Mouse (Mus musculus): Measurements from ENCODE around the gene Pcdh15.

Pcdh15 gene

GRCm38 (mm10) chr10:73098966-73099845, at the start of gene Pcdh15:
Pcdh15 (plus strand) TSS chr10:73099342.
- DNase-seq: no peak

- no peak for DNase-seq
These were observed 47.1 kb upstream of the Pcdh15 start for GRCm38 (mm10) chr10:73052074-73052473.

- no peak for DNase-seq
These were observed 39.4 kb upstream of the Pcdh15 start for GRCm38 (mm10) chr10:73059726-73060230.

GRCm38 (mm10) chr10:73086703-73087102, 12.4 kb upstream of the Pcdh15 start:
- DNase-seq: no peak

- DNase-seq: no peak
These were observed 2.5 kb upstream of the Pcdh15 start for GRCm38 (mm10) chr10:73096531-73097135.

GRCm38 (mm10) chr10:73097176-73097575, 2.0 kb upstream of the Pcdh15 start:
- no peak for DNase-seq

GRCm38 (mm10) chr10:73097979-73098378, 1.2 kb upstream of the Pcdh15 start:
- DNase-seq: peak; percentile 23 to 75

GRCm38 (mm10) chr10:73099846-73100241, 702 bp downstream of the Pcdh15 start:
- no peak for DNase-seq

- peak in 1 of 2 experiments; percentile 12 for DNase-seq
These were observed 4.3 kb downstream of the Pcdh15 start for GRCm38 (mm10) chr10:73103383-73103994.

- DNase-seq: peak in 1 of 2 experiments; percentile 67
These were observed 6.8 kb downstream of the Pcdh15 start for GRCm38 (mm10) chr10:73105893-73106292.

- DNase-seq: no peak
These were observed 38.8 kb downstream of the Pcdh15 start for GRCm38 (mm10) chr10:73137985-73138384.

GRCm38 (mm10) chr10:73147543-73147942, 48.4 kb downstream of the Pcdh15 start:
- DNase-seq: no peak

- DNase-seq: no peak
These were observed 48.8 kb downstream of the Pcdh15 start for GRCm38 (mm10) chr10:73147978-73148377.

GRCm38 (mm10) chr10:73154544-73154943, 55.4 kb downstream of the Pcdh15 start:
- no peak for DNase-seq

- DNase-seq: no peak
These were observed 62.6 kb downstream of the Pcdh15 start for GRCm38 (mm10) chr10:73161757-73162156.

- no peak for DNase-seq
These were observed 116.9 kb downstream of the Pcdh15 start for GRCm38 (mm10) chr10:73216001-73216400.

GRCm38 (mm10) chr10:73242294-73242693, 143.2 kb downstream of the Pcdh15 start:
- DNase-seq: no peak

- no peak for DNase-seq
These were observed 181.3 kb downstream of the Pcdh15 start for GRCm38 (mm10) chr10:73280438-73280837.

GRCm38 (mm10) chr10:73296456-73296855, 197.3 kb downstream of the Pcdh15 start:
- no peak for DNase-seq

- DNase-seq: peak in 1 of 2 experiments; percentile 12
These were observed 202.8 kb downstream of the Pcdh15 start for GRCm38 (mm10) chr10:73301951-73302350.

- no peak for DNase-seq
These were observed 207.5 kb downstream of the Pcdh15 start for GRCm38 (mm10) chr10:73306677-73307076.

- DNase-seq: no peak
These were observed 227.7 kb downstream of the Pcdh15 start for GRCm38 (mm10) chr10:73326861-73327260.

- DNase-seq: no peak
These were observed 234.3 kb downstream of the Pcdh15 start for GRCm38 (mm10) chr10:73333426-73333825.
